Mouse (Mus musculus) right cerebral cortex, adult 2 months (tissue): ENCODE data around the gene Pld2.

ENCODE experiments used
- DNase-seq, 2 experiments: peaks; one replicate each; pipeline ENCODE4 v3.0.0; 2021 to 2022; ENCODE audit warnings: low spot score in 2 of 2

Pld2 gene

GRCm38 (mm10) chr11:70577201-70577600 is 37.3 kb downstream of the Pld2 start:
- no peak for DNase-seq

GRCm38 (mm10) chr11:70578962-70579361 is 39.1 kb downstream of the Pld2 start:
- DNase-seq, result no peak

- no peak for DNase-seq
Observed at GRCm38 (mm10) chr11:70579710-70580357, 40.0 kb downstream of the Pld2 start.

- DNase-seq, result no peak
Observed at GRCm38 (mm10) chr11:70580358-70580720, 40.5 kb downstream of the Pld2 start.

- no peak for DNase-seq
Observed at GRCm38 (mm10) chr11:70580921-70581320, 41.1 kb downstream of the Pld2 start.

- DNase-seq, result no peak
Observed at GRCm38 (mm10) chr11:70582196-70582595, 42.3 kb downstream of the Pld2 start.

GRCm38 (mm10) chr11:70583022-70583714 is 43.3 kb downstream of the Pld2 start:
- DNase-seq, result no peak

- no peak for DNase-seq
Observed at GRCm38 (mm10) chr11:70583775-70584174, 43.9 kb downstream of the Pld2 start.

GRCm38 (mm10) chr11:70585457-70585856 is 45.6 kb downstream of the Pld2 start:
- no peak for DNase-seq

- DNase-seq, result no peak
Observed at GRCm38 (mm10) chr11:70586261-70586660, 46.4 kb downstream of the Pld2 start.

GRCm38 (mm10) chr11:70586954-70587353 is 47.1 kb downstream of the Pld2 start:
- no peak for DNase-seq

GRCm38 (mm10) chr11:70591733-70592132 is 51.9 kb downstream of the Pld2 start:
- no peak for DNase-seq

GRCm38 (mm10) chr11:70594253-70594989 is 54.6 kb downstream of the Pld2 start:
- DNase-seq, result no peak

GRCm38 (mm10) chr11:70595638-70596037 is 55.8 kb downstream of the Pld2 start:
- no peak for DNase-seq

- DNase-seq, result no peak
Observed at GRCm38 (mm10) chr11:70596094-70596493, 56.2 kb downstream of the Pld2 start.

- no peak for DNase-seq
Observed at GRCm38 (mm10) chr11:70597301-70597700, 57.4 kb downstream of the Pld2 start.

GRCm38 (mm10) chr11:70598451-70598953 is 58.6 kb downstream of the Pld2 start:
- no peak for DNase-seq

GRCm38 (mm10) chr11:70605024-70605566 is 65.2 kb downstream of the Pld2 start:
- peak; percentile 64 to 80 for DNase-seq

GRCm38 (mm10) chr11:70606717-70607116 is 66.9 kb downstream of the Pld2 start:
- no peak for DNase-seq

GRCm38 (mm10) chr11:70607611-70608010 is 67.7 kb downstream of the Pld2 start:
- DNase-seq, result no peak
